Mouse (Mus musculus) megakaryocyte, embryonic 14.5 days (primary cell): ENCODE measurements around the gene Hoxb5.

ENCODE experiments used
- FLI1 ChIP-seq: IDR thresholded peaks from 2 replicates; pipeline ENCODE4 v1.6.1; 2012; ENCODE audit warnings: low read length, inconsistent platforms, mixed read lengths
- GATA1 ChIP-seq: IDR thresholded peaks from 3 replicates; pipeline ENCODE4 v1.6.1; 2012; ENCODE audit warnings: mixed read lengths, low read length, inconsistent platforms, borderline replicate concordance

GRCm38 (mm10) chr11:96319071-96319902 lies 16.2 kb downstream of the Hoxb5 start:
- TF ChIP-seq FLI1 (no peak), GATA1 (no peak)
